Mouse (Mus musculus): ENCODE results near the gene Ext2.

Ext2 gene

DNA sequence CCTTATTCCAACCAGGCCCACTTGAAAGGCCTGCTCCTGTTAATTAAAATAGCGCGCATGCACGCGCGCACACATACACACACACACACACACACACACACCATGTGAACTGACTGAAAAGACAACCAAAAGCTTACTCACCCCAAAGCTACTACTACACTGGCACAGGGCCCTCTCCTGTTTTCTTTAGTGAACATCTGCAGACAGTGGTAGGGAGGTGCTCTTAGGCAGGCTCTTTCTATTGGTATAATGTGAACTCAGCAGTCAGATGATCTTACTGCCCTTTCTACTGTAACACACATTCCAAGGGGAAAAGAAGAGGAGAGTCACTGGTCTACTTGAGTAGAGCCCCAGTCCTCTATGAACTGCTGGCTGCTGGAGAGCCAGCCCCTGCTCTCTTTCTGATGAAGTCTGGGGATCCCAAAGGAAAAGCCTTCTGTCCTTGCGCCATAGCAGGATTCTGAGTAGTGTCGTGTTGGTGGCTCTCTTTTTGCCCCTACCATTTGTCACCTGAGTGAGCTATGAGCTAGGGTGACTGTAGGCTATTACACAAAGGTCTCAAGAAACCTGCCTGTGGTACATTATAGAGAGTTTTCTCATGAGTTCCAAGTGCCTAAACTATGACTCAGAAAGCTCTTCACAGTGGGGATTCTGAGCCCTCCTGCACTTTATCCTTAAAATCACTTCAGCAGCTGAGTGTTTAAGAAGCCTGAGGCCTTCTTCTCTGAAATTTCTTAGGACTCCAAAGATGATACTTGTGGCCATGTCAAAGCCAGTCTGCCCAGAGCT lies 45.9 kb downstream of the Ext2 start:
- DNase-seq, result no peak

DNA sequence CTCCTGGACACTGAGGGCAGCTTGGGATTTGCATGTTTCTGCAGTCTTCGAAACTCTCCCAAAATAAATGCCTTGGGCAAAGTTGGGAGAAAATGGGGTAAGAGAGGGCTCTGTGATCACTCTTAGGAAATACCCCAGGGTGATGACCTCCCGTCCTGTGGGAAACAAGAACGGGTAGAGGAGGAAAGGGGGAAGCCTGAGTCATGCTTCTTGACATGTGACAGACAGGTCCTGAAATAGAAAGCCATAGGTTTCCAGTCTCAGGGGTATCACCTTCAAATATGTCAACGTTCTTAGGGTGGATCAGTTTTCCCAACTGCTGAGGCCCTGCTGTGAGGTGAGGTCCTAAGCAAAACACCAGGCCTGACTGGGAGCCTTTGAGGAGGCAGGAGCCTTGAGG lies 46.9 kb downstream of the Ext2 start:
- DNase-seq, result no peak

DNA sequence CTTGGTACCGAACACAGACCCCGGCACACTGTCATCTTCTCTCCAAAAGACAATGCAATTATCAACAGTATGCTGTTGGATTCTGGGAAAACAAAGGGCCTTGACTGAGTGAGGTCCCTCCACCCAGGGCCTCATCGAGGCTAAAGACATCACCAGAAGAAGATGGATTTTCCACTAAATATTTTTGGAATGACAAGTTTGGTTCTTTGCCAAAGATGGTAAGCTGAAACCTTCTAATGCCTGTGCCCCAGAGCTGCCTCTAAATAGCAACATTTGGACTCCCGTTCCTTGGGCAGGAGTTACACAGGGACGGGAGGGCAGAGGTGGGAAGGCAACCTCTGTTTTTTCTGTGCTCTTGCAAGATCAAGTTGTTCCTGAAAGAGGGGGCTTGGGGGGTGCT lies 47.4 kb downstream of the Ext2 start:
- no peak for DNase-seq

DNA sequence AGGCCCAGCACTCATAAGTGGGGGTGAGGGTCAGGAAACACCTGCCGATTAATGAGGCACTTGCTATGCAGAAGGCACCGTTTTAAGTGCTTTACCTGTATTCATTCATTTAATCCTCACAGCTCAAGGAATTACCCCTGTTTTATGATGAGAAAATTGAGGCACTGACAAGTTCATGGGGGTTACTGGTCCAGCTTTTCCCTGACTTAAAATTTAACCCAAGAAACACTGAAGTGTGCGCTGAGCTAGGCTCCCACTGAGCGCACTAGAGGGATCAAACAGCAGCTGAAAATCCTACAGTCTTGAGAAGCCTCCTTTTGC lies 49.6 kb downstream of the Ext2 start:
- no peak for DNase-seq

DNA sequence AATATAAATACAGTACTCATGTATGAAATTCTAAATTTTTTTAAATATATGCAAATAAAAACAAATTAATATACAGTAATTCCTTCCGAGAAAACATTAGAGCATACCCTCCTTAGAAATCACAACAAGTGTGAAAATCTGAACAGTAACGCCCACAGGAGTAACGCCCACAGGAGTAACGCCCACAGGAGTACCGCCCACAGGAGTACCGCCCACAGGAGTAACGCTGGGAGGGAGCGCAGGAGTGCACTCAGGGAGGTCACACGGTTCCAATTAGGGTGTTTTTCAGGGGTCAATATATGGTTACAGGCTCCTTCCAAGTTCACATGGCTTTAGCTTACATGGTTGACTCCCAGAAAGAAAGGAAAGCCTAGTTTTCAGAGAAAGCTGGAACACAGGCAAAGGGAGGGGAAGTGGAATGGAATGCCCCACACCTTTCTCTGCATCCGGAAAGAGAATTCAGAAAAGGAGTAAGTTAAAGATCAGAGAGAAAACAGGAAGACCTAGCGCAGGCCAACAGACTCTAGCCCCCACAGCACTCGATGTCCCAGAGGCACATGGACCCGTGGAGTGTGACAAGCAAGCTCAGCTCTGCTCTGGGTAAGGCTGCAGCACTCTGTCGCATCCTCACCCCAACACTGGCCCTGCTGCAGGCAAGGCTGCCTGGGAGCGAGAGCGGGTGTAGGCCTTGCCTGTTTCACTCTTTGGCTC lies 50.2 kb downstream of the Ext2 start:
- peak in 1 of 2 experiments; percentile 35 for DNase-seq

DNA sequence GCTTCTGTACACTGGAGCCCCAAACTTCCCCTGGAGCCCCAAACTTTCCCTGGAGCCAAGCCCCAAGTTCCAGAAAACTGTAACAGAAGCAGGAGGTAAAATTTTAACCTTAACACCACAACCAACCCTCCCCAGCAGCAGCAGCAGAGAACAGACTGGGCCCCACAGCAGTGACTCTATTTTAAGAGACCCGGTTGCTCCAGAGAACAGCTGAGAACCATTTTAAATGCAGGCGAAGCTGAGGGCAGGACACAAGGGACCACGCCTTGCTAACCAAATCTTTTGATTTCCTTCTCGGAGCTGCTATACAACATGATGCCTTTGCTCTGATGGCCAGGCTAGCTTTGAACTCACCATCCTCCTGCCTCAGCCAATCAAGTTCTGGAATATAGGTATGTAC lies 51.5 kb downstream of the Ext2 start:
- DNase-seq, result no peak

DNA sequence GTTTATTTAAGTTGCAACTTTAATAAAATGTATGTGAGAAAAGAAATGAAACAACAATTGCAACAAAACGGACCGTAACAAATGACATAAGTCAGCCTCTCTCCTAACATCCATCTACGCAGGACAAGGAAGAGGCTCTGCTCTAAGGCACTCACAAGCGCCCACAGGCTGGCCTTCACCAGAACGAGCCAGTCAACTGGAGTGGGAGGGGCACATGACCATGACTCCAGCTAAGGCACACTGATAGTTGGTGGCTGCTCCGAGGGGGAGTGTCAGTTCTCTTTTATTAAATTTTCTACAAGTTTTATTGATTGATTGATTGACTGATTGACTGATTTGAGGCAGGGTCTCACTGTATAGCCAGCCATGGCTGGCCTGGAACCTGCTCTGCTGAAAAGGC lies 52.5 kb downstream of the Ext2 start:
- DNase-seq, result no peak

DNA sequence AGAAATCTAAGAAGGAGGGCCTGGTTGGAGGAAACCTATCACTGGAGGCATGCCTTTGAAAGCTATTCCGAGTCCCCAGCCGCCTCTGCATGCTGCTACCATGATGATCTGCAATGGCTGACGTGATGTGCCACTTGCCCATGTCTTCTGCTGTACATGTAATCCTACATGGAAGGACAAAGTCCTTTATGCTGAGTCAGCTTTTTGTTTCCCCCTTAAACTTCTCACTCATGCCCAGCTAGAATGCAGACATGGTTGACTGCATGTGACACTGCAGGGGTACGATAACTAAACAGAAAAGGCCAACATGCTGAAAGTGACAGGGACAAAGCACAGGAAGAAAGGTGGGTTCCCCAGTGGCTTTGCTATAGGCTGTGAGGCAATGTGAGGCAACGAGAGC lies 56.6 kb downstream of the Ext2 start:
- no peak for DNase-seq

DNA sequence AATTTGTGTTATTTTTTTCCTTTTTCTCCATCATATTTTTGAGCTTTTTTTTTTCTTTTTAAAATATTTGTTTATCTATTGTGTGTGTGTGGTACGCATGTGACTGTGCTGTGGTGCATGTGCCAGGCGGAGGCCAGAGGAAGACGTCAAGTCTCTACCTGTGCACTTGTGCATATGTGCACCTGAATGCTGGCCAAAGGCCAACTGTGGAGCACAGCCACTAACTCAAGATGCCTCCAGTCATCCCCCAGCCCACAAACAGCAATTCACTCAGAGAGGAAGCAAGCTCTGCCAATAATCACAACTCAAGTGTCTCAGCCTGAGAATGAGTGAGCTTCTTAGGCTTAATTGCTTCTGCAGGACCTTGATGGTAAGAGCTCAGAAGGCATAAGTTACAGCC lies 58.2 kb downstream of the Ext2 start:
- peak in 1 of 2 experiments; percentile 33 for DNase-seq

DNA sequence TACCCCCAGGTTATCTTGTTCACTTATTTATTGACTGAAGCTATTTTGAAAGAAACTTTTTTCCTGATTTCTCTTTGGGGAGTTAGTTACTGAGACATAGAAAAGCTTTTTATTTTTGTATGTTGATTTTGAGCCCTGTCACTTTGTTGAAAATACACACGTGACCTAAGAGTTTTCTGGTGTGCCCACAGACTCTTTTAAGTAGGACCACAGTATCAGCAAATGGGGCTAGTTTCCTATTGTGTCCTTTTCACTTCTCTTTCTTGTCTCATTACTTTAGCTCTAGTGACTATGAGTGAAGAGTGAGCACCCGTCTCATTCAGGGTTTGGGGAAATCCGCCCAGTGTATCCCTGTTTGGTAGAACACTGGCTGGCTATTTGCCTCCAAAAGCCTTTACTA lies 62.0 kb downstream of the Ext2 start:
- no peak for DNase-seq

DNA sequence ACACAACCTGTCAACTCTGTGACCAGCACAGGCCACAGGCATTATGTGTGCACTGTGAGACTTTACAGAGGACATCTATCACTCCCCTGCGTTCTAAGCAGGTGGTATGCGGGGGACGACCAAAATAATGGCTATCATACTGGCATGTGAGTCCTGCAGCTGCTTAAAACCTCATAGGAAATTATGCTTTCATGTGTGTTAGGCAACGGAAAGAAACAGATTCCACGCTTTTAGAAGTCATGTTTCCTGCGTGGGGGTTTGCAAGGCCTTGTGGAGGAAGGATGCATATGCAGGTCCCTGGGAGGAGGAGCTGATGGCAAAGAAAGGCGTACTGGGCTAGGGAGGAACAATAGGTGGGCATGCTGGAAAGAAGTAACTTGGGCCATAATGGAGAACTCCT lies 63.2 kb downstream of the Ext2 start:
- DNase-seq, result no peak

DNA sequence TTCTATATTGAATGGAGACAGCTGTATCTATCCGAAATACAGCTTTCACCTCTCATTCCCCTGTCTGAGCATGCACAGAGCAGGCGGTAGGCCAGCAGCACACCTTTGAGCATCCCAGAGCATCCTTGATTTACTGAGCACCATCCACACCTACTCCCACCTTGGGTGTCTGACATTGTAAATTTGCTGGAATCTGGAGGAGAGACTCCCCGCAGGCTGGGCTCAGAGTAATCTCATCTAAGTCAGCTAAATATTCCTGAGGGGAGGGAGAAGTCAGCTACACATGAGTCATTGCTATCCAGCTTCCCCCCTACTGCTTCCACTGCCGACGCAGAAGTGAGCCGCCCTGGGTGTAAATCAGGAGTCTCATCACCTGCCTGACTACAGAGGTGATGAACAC lies 64.1 kb downstream of the Ext2 start:
- DNase-seq, result no peak

DNA sequence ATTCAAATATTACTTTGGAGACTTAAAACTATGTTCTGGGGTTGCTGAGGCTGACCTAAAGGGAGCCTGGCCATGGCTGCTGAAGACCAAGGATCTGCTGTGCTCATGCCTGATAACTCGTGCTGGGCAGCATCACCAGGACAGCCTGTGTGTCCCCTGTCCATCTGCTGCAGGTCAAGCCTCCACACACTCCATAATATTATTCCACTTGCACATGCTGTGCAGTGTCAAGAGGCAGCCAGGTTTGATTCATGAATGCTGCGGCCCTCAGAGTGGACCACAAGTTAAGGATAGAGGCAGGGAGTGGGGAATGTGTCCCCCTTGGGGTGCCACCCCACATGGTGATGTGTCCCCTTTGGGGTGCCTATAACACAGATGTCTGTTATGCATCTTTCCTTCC lies 68.0 kb downstream of the Ext2 start:
- no peak for DNase-seq

DNA sequence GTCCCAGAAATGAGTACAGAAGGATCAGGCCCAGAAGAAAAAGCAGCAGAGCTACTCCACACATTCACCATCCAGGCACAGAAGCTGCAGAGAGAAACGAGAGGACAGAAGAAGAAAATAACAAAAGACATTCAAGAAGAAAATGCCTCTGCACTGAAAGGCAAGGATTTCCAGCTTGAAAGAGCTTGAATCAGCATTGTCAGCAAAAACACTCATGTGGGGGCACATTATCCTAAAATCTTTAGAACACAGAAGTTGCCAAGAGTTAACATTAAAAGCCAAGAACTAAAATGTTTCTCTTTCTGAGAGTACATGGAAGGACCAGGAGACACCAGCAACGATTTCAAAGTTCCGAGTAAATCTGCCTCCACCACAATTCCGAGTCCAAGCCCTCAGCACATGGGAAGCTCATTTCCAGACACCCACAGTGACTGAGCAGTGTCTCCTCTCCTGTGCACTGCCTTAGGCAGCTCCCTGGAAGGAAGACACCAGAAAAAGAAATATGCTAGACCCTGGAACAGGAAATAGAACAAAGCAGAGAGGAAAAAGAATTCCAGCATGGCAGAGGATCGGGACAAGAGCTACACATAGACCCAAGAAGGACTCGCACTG lies 69.1 kb downstream of the Ext2 start:
- no peak for DNase-seq

DNA sequence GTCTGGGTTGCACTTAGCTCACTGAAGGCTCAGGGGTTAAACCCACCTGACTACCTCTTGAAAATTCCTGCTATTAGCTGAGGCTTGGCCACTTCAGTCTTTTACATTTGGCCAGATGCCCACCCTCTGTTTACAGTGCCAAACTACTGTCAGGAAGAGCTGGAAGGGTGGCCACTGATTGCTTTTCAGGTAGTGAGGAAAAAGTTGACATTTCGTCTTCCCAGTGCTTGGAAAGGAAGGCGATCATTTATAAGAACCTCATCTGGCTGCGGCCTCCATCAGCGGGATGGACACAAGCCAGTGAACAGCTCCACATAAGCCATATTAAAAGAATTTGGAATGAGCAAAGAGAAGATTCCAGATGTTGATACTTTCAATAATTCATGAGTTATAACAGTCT lies 72.7 kb downstream of the Ext2 start:
- no peak for DNase-seq

DNA sequence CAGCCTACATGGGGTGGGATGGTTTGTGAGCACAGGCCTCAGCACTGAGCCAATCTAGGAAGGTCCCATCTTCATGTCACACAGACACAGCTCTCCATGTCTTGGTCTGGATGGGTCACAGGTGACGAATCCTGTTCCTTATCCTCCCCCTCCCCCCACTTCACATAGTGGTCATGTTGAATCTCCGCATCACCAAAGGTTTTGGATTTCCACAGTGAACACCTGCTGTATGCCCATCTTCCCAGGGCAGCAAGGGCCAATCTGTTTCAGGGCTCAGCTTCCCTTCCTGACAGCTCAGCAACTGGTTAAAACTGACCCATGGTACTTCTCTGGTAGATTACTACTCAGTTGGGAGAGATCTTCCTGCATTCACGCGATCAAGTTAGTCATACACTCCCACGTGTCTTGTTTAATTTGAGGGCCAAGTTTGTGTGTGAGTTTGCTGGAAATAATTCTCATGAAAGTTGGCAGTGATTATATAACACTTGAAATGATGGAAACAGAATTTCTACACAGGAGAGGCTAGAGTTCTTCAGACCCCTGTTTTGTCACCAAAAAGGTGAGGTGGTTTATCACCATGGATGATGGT lies 74.7 kb downstream of the Ext2 start:
- no peak for DNase-seq

DNA sequence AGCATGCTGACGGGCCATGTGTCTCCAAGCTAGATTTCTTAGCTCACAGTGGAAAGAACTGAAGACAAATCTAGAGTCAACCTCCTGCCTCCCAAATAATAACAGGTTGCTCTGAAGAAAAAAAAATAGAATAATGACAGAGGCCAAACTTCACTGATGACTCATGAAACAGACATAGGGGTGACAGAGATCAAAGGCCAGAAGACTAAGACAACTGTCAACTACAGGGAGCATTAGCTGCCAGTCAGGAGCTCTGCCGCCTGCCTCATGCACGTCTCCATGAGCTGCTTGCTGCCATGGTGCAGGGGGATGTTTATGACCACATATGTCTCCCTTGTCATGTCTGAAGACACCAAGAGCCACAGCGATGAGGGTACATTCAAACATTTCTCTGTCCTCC lies 75.7 kb downstream of the Ext2 start:
- no peak for DNase-seq

DNA sequence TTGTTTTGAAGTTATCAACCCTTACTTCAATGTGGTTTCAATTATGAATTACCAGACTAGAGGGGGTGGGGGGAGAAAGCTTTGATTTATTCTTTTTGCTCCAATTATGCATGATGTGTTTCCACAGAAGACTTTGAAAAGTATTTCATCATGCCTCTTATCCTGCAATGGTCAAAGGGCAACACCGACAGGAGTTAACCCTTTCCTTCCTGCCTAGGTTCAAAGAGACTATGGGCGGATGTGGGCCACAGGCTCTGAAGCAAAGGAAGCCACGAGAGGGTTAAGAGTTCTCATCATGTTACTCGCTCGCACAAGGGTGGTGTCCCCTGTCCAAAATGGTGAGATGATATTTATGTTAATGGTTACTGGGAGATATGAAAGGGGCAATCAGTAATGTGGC lies 76.2 kb downstream of the Ext2 start:
- no peak for DNase-seq

DNA sequence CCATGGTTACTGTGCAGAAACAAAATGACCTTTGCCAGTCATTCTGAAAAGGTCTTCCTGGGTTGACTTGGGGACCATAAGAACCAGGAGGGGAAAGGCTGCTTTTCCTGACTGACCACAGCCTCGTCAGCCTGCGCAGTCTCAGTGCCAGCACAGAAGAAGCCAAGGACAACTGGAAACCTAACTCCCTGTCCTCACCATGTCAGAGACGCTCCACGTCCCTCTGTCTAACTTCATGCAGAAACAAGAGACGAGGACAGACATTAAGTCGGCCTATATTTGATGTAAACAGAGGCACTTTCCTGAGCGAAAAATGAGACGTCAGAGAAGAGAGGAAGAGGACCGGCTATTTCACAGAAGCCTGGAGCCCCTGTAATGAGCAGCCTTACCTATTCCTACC lies 76.6 kb downstream of the Ext2 start:
- no peak for DNase-seq

DNA sequence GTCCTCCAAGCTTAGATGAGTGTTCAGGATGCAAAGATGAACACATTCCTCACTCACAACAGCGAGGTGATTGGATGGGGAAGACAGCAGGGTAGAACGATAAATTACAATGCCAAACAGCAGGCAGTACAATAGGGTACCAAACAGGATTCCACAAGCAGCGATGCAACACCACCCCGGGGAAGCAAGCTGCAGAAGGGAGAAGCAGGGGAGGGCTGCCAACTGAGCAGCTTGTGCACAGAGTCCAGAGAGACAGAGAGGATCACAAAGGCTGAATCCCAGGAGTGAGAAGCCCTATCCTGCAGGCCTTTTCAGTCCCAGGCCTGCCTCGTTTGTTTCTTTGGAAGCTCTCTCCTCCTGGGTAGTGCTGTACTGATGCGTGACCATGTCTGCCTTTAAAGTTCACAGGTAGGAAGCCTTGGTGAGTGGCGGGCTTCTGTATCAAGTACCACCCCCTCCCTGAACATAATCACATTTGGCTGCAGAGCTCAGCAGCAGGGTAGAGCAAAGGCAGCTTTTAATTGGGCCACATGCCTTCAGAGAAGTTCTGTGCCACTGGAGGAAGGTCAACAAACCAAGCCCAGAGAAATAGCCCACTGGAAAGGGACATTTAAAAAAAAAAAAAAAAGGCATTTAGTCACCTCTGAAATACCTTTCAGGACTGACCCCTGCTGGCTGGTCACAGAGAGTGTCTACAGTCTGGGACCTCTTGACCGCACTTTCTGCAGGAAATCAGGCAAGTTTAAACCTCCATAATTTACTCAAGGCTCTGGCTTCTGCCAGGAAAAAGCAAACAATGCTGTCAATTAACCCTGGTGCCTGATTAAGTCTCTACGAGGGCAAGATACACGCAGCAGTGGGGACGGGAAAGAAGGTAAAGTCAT lies 77.8 kb downstream of the Ext2 start:
- DNase-seq, result no peak

DNA sequence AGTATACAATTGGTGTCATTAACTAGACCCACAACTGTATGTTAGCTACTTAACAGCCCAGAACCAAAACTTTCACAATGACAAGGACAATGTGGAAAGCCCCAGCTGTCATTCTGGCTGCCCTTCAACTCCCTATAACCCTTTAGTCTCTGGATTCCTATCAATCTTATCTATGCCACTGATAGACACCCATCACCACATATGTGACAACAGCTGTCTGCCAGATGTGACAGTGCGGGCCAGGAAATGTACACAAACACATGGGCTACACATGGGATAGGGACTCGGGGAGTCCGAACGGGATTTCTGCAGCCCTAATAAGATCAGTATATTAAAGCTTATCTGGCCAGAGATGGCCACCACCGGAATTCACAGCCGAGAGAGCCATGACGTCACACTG lies 80.7 kb downstream of the Ext2 start:
- DNase-seq, result no peak

DNA sequence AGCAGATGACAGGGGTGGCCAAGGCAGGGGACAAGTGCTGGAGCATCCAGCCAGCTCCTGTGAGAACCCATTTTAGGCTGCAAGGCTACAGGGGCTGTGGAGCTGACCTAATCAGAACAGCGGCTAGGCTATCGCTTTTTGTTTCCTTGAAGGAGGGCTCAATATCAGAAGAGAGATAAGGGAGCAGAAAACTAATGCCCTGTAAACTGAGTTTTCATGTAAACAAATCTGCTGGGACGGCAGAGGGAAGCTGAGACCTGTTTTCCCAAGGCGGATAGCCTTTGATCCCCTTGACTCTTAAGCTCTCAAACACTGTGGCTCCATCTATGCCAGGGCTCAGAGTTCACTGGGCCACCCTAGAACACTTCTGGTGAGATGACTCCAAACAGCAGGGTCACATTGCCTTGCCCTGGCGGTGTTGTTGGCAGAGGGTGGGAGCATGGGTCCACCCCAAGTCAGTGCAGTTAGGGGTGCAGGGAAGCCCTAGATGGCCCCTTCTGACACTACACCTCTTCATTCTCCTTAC lies 83.3 kb downstream of the Ext2 start:
- no peak for DNase-seq

DNA sequence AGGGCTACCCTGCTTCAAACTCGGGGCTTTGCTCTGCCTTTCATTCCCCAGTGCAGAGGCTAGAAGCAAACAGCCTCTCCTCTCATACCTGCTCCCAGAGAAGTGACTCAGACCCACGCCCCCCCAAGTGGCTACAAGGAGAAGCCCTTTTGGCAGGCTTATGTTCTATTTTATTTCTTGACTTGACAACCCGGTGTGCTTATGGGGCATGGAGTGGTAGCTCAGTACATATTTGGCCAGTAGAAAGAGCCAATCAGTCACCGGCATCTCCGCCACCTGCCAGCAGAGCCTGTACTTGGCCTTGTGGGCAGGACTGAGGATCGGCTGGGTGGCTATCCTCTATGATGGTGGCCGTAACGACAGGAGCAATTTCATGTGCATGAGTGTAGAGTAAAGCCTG lies 85.2 kb downstream of the Ext2 start:
- DNase-seq, result peak; percentile 54 to 66
